Mouse (Mus musculus): ENCODE results near the gene Eftud2. TPM values are rescaled to one million over a fixed set of nuclear protein-coding genes. Genes with fewer than 3 reads are reported as not detected.

The Eftud2 gene
- polyA plus RNA-seq, 1 experiment from 2014 or later, result 130 TPM

GRCm38 (mm10) chr11:102791682-102792445, 88.9 kb downstream of the Eftud2 start:
- H3K27ac ChIP-seq (replicated peaks; ENCODE audit: low read depth, low read length), result no peak overlapping the region
- peaks cover 12% of the 10 kb centered on the region for H3K36me3 ChIP-seq (ENCODE audit: control insufficient read depth, insufficient read depth, low read length)
- no peak overlapping the region for H3K4me3 ChIP-seq (ENCODE audit: low read depth, low read length)
- no peaks in the 10 kb centered on the region for H3K9me3 ChIP-seq (ENCODE audit: control insufficient read depth, low read length)
- DNase-seq (ENCODE audit: low spot score), result no peak
- no peak overlapping the region for H3K4me2 ChIP-seq (ENCODE audit: low read depth, low read length)
- H3K27me3 ChIP-seq (replicated peaks; ENCODE audit: control insufficient read depth, insufficient read depth, low read length), result no peaks in the 10 kb centered on the region
- no peak overlapping the region for H3K9ac ChIP-seq (ENCODE audit: low read depth, low read length)
- WGBS, result 43% methylated on average over 14 of the region's 14 CpGs
- 0 out of 2 replicates have a peak, but pooled peaks cover 10% of the 10 kb centered on the region for H3K4me1 ChIP-seq (ENCODE audit: control insufficient read depth, insufficient read depth, low read length)
- no peak for ATAC-seq (ENCODE audit: low read depth)

Other genes with a start within 250 kb of the Eftud2 start
- 0.95 and 1.3 TPM in 2 replicates for gene Meioc, start 217.3 kb downstream of the Eftud2 start, polyA plus RNA-seq (2014; fragmentation: Nextera tagmentation; extraction: Ambion mirVana)
- gene Ccdc43, start 183.2 kb downstream of the Eftud2 start, polyA plus RNA-seq (2014; fragmentation: Nextera tagmentation; extraction: Ambion mirVana), result 41.1 and 47.9 TPM in 2 replicates
- gene Adam11, start 119.5 kb downstream of the Eftud2 start, polyA plus RNA-seq (2014; fragmentation: Nextera tagmentation; extraction: Ambion mirVana), result 8.1 and 9.3 TPM in 2 replicates
- gene Gjc1, start 61.3 kb downstream of the Eftud2 start, polyA plus RNA-seq (2014; fragmentation: Nextera tagmentation; extraction: Ambion mirVana), result 46.0 and 49.6 TPM in 2 replicates
- gene Higd1b, start 45.1 kb downstream of the Eftud2 start, polyA plus RNA-seq (2014; fragmentation: Nextera tagmentation; extraction: Ambion mirVana), result 0.79 and 1.3 TPM in 2 replicates
- 1.0 and 2.3 TPM in 2 replicates for gene Ccdc103, start 219 bp upstream of the Eftud2 start, polyA plus RNA-seq (2014; fragmentation: Nextera tagmentation; extraction: Ambion mirVana)
- gene Fam187a, start 4.2 kb upstream of the Eftud2 start, polyA plus RNA-seq (2014; fragmentation: Nextera tagmentation; extraction: Ambion mirVana), result not detected in 2 replicates
- gene Gfap, start 19.9 kb upstream of the Eftud2 start, polyA plus RNA-seq (2014; fragmentation: Nextera tagmentation; extraction: Ambion mirVana), result 0.31 and 0.45 TPM in 2 replicates
- 6.6 and 7.0 TPM in 2 replicates for gene Kif18b, start 44.1 kb upstream of the Eftud2 start, polyA plus RNA-seq (2014; fragmentation: Nextera tagmentation; extraction: Ambion mirVana)
- gene C1ql1, start 65.7 kb upstream of the Eftud2 start, polyA plus RNA-seq (2014; fragmentation: Nextera tagmentation; extraction: Ambion mirVana), result 1.8 and 2.7 TPM in 2 replicates
- 55.5 and 60.0 TPM in 2 replicates for gene Nmt1, start 147.2 kb upstream of the Eftud2 start, polyA plus RNA-seq (2014; fragmentation: Nextera tagmentation; extraction: Ambion mirVana)
- gene Dcakd, start 147.3 kb upstream of the Eftud2 start, polyA plus RNA-seq (2014; fragmentation: Nextera tagmentation; extraction: Ambion mirVana), result 138 and 153 TPM in 2 replicates
- gene Plcd3, start 220.7 kb upstream of the Eftud2 start, polyA plus RNA-seq (2014; fragmentation: Nextera tagmentation; extraction: Ambion mirVana), result 3.0 and 3.2 TPM in 2 replicates
- gene Acbd4, start 220.7 kb upstream of the Eftud2 start, polyA plus RNA-seq (2014; fragmentation: Nextera tagmentation; extraction: Ambion mirVana), result 15.0 and 21.4 TPM in 2 replicates
- gene Hexim1, start 235.2 kb upstream of the Eftud2 start, polyA plus RNA-seq (2014; fragmentation: Nextera tagmentation; extraction: Ambion mirVana), result 7.3 and 8.9 TPM in 2 replicates

Measured in embryonic facial prominence, embryonic 14.5 days (tissue).